Mouse (Mus musculus) embryonic facial prominence, embryonic 15.5 days (tissue): ENCODE results near the gene Nf2. TPM values are rescaled to one million over a fixed set of nuclear protein-coding genes. Genes with fewer than 3 reads are reported as not detected.

Source experiments
- ATAC-seq: fragments of 200-750 bp; cut with Nextera tagmentation; 2 replicates; pipeline ENCODE4 v1.8.0; 2017; ENCODE audit warnings: low read depth, moderate TSS enrichment; ENCODE audit not compliant: insufficient number of reproducible peaks, low FRiP score, low TSS enrichment
- H3K27ac ChIP-seq: fragments of 300-500 bp; sonication (generic); replicated peaks from 2 replicates; pipeline ENCODE4 v1.5.1; 2015; ENCODE audit warnings: mild to moderate bottlenecking, inconsistent platforms
- H3K27me3 ChIP-seq: fragments of 300-500 bp; sonication (generic); 2 replicates; pipeline ENCODE4 v1.6.1; 2015; ENCODE audit warnings: inconsistent platforms
- H3K36me3 ChIP-seq: fragments of 300-500 bp; sonication (generic); 2 replicates; pipeline ENCODE4 v1.6.1; 2015; ENCODE audit warnings: mild to moderate bottlenecking, inconsistent platforms
- H3K4me1 ChIP-seq: fragments of 300-500 bp; sonication (generic); 2 replicates; pipeline ENCODE4 v1.6.1; 2015; ENCODE audit warnings: inconsistent platforms
- H3K4me2 ChIP-seq: fragments of 300-500 bp; sonication (generic); replicated peaks from 2 replicates; pipeline ENCODE4 v1.6.1; 2015; ENCODE audit warnings: mild to moderate bottlenecking, inconsistent platforms
- H3K4me3 ChIP-seq: fragments of 300-500 bp; sonication (generic); replicated peaks from 2 replicates; pipeline ENCODE4 v1.5.1; 2015; ENCODE audit warnings: mild to moderate bottlenecking, inconsistent platforms
- H3K9ac ChIP-seq: fragments of 300-500 bp; sonication (generic); 2 replicates; pipeline ENCODE4 v1.6.1; 2015; ENCODE audit warnings: inconsistent platforms
- H3K9me3 ChIP-seq: fragments of 300-500 bp; sonication (generic); replicated peaks from 2 replicates; pipeline ENCODE4 v1.6.1; 2016; ENCODE audit warnings: inconsistent platforms
- WGBS: fragments of 180-500 bp; shearing (Covaris S2); methylation state at CpG from one replicate; pipeline ENCODE4 v1.1.7; 2015; 5-methylcytosine and 5-hydroxymethylcytosine counted together
- polyA plus RNA-seq: library from polyadenylated mRNA; unstranded; fragments of >200 nt; fragmentation: Nextera tagmentation; extraction: Ambion mirVana; gene quantifications from 2 replicates; pipeline ENCODE4 v1.2.1, GENCODE M21; 2015

Nf2 gene
- polyA plus RNA-seq, result 47.1 and 50.7 TPM in 2 replicates

DNA sequence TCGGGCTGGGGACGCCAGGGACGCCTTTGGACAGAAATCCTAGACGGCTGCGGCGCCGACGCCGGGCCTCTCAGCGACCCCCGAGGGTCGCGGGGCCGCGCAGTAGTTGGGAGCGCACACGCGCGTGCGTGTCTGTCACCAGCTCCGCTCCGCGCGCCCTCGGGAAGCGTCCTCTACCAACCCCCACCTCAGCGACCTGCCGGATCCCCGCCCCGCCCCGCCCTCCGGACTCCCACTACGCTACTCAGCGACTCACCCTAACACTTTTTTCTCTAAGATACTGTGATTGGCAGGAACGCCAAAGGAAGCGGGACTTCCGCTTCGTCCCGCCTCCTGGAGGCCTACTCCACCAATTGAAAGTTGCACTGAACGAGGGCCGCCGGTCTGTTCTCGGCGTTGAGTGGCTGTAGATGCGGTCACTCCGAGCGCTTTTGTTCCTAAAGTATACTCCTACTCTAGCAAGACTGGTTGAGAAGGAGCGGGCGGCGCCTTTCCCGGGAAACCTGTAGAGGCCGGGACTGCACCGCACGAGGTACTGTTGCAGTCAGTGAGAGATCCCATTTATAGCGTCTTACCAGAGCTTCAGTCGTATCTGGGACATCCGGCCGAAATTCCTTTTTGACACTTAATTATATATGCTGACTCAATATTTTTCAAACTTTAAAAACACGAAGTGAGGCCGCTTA lies at the start of gene Nf2:
Nf2 (minus strand) TSS at position 279 of the 686 bp plus-strand sequence.
- Histone ChIP-seq H3K4me1 (peaks cover 11% of the 10 kb centered on the region), H3K36me3 (no peaks in the 10 kb centered on the region), H3K9ac (peak within 1 kb of the TSS; percentile 80), H3K4me3 (peak within 1 kb of the TSS; percentile 87), H3K27ac (peak within 1 kb of the TSS; percentile 84), H3K4me2 (peak within 1 kb of the TSS; percentile 58), H3K27me3 (no peaks in the 10 kb centered on the region), H3K9me3 (no peaks in the 10 kb centered on the region)
- peak; percentile 99 for ATAC-seq
- WGBS, result under 1% methylated on average over 60 of the region's 60 CpGs

DNA sequence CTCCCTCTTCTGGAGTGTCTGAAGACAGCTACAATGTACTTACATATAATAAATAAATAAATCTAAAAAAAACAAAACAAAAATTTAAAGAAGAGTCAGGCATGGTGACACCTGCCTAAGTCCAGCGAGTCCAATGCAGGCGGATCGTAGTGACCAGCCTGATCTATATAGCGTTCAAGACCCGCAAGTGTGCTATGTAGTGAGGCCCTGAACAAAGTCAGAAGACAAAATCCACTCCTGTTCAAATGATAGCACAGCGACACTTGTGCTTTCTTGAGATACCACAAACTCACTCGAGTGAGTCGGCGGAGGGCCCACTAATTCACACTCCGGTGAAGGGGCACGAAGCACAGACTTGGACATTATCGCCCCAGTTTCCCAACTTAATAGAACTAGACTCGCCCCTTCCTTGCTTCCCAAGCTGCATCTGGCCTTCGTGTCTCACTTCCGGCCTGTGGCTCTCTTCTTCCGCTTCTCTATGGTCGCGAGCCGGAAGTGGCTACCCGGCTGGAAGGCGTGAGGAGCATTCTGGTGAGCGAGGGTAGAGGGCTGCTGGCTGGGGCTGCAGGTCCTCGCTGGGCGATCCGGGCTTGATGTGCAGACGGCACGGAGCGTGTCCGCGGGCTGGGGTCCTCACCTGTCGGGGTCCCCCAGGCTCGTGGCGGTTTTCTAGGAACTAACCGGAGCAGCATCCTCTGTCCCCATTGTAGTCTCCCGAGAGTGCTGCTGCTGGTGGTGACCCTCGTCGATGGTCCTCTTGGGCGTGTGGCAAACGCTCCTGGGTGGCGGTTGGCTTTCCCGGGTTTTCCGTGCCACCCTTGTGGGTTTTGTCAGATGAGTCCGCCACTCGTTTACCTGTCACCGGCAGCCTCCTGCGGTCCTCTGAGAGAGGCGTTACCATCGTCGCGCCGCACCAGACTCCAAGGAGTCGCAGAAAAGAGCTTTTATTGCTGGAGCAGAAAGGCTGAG lies 45.8 kb upstream of the Nf2 start, which contains the start of gene Thoc5:
Thoc5 (plus strand) TSS at position 473 of the 969 bp plus-strand sequence.
- peaks cover 32% of the 10 kb centered on the region; the same call in 1 of the 2 replicates for H3K36me3 ChIP-seq
- no peaks in the 10 kb centered on the region for H3K9me3 ChIP-seq
- peak within 1 kb of the TSS; percentile 63 for H3K27ac ChIP-seq
- H3K4me1 ChIP-seq, result peaks cover 9% of the 10 kb centered on the region
- WGBS, result 3% methylated on average over 52 of the region's 52 CpGs
- peak within 1 kb of the TSS; percentile 89 for H3K4me3 ChIP-seq
- H3K9ac ChIP-seq, result peak within 1 kb of the TSS; percentile 66
- peak within 1 kb of the TSS; percentile 92 for H3K4me2 ChIP-seq
- no peaks in the 10 kb centered on the region for H3K27me3 ChIP-seq
- peak; percentile 89 for ATAC-seq

DNA sequence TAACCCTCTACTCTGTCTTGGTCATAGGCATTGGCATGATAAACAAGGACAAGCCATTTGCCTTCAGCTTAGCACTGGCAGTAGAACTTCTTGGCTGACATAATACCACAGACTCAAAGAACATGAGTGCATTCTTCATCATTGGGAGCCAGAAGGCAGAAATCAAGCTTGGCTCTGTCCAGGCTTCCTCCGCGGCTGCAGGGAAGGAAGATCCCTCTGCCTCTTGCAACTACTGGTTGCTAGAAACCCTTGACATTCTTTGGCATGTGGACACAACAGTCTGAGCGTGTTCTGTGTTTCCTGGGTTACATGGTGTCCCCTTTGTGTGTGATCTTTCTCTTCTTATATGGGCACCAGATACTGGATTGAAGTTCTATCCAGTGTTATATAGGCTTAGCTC lies 37.7 kb upstream of the Nf2 start:
- H3K9ac ChIP-seq, result no peak overlapping the region
- H3K27me3 ChIP-seq, result no peaks in the 10 kb centered on the region
- no peak overlapping the region for H3K4me3 ChIP-seq
- no peaks in the 10 kb centered on the region for H3K9me3 ChIP-seq
- H3K27ac ChIP-seq, result no peak overlapping the region
- H3K4me2 ChIP-seq, result no peak overlapping the region
- ATAC-seq, result no peak
- WGBS, result 90% methylated on average over 3 of the region's 3 CpGs
- peaks cover 47% of the 10 kb centered on the region for H3K36me3 ChIP-seq
- H3K4me1 ChIP-seq, result no peaks in the 10 kb centered on the region

DNA sequence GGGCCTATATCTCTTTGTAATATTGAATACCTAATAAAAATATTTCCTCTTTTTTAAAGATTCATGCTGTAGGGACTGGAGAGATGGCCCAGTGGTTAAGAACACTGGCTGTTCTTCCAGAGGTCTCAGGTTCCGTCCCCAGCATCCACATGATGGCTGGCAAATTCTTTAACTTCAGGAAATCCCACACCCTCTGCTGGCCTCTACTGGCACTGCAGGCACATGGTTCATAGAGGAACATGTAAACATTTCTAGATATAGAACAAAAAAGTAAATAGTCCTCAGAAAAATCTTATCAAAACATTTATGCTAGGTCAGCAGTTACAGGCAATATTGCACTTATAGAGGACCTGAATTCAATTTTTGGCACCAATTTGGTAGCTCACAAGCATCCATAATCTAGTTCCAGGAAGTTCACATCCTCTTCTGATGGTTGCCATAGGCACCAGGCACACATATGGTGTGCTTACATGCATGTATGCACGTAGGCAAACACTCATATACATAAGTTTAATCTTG lies 36.1 kb upstream of the Nf2 start:
- no peak overlapping the region for H3K4me3 ChIP-seq
- H3K27ac ChIP-seq, result no peak overlapping the region
- 55% methylated on average over 2 of the region's 2 CpGs for WGBS
- no peak overlapping the region for H3K4me2 ChIP-seq
- H3K36me3 ChIP-seq, result peaks cover 41% of the 10 kb centered on the region
- H3K4me1 ChIP-seq, result no peaks in the 10 kb centered on the region
- H3K27me3 ChIP-seq, result no peaks in the 10 kb centered on the region
- H3K9ac ChIP-seq, result no peak overlapping the region
- no peak for ATAC-seq
- no peaks in the 10 kb centered on the region for H3K9me3 ChIP-seq

DNA sequence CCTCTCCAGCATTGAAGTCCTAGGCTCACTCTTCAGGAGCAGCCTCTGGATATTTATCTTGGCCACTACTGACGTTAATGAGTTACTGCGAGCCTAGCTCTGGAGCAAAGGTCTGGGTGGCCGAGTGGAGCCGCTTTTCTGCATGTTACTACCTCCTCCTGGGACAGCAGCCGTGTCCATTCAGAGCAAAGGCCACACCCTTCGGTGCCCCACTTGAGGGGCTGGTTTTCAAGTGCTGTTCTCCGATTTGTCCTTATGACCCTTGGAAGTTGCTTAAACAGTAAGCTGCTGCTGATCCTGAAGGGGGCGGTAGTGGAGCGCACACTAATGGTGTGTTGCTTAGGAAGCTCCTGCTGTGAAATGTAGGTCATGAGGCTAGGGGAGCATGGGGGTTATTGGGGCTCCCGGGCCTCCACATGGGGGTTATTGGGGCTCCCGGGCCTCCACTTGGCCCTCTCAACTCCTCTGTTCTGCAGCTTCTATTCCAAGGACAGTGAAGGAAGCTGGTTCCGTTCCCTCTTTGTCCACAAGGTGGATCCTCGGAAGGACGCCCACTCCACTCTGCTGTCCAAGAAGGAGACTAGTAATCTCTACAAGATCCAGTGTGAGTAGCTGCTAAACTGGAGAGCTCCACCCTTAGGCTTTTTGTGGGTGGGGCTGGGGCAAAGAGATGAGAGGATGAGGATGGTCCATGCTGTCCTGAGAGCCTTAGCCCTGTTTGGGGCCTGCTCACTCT lies 33.7 kb upstream of the Nf2 start:
- H3K4me1 ChIP-seq, result no peaks in the 10 kb centered on the region
- WGBS, result 55% methylated on average over 14 of the region's 14 CpGs
- H3K27ac ChIP-seq, result no peak overlapping the region
- no peak overlapping the region for H3K4me2 ChIP-seq
- H3K9ac ChIP-seq, result no peak overlapping the region
- H3K9me3 ChIP-seq, result no peaks in the 10 kb centered on the region
- H3K36me3 ChIP-seq, result peaks cover 19% of the 10 kb centered on the region
- no peaks in the 10 kb centered on the region for H3K27me3 ChIP-seq
- no peak for ATAC-seq
- H3K4me3 ChIP-seq, result no peak overlapping the region

DNA sequence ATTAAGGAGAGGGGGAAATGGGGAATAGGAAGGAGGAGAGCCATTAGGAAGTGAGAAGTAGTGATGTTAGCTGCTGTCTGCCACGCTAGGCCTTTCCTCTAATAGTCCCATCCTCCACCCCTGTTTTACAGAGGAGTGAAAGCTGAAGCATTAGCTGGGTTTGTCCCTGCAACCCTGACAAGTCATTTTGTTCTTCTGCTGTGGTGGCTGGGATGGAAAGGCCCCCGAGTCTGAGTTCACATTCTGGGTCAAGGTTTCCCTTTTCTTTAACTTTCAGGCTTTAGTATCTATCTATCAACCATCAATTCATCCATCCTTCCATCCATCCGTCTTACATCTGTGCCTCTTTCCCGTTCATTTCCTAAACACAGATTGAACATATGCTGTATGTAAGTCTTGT lies 31.8 kb upstream of the Nf2 start:
- Histone ChIP-seq H3K9ac (no peak overlapping the region), H3K4me3 (no peak overlapping the region), H3K36me3 (peaks cover 23% of the 10 kb centered on the region), H3K27me3 (no peaks in the 10 kb centered on the region), H3K4me1 (no peaks in the 10 kb centered on the region), H3K27ac (no peak overlapping the region), H3K9me3 (no peaks in the 10 kb centered on the region), H3K4me2 (no peak overlapping the region)
- WGBS, result 78% methylated on average over 4 of the region's 4 CpGs
- no peak for ATAC-seq

DNA sequence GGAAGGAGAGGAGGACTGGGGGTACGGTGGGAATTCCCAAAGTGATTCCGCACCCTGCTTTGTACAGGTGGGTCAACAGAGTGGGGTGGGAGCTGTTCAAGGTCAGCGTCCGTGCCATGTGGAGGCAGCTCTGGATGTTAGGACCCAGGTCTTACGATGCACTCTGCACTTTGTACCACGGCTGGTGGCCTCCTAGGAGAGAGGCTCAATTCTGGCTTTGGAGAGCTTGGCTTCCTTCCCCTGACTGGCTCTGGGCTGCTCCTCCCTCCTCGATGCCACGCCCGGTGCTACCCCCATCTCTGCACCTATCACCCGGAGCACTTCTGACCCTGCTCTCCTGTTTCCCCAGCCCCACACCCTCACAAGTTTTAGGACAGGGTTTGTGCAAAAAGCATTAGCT lies 25.2 kb upstream of the Nf2 start:
- 4% methylated on average over 10 of the region's 10 CpGs for WGBS
- H3K36me3 ChIP-seq, result peaks cover 5% of the 10 kb centered on the region; the same call in 1 of the 2 replicates
- no peak for ATAC-seq
- peaks cover 16% of the 10 kb centered on the region for H3K4me1 ChIP-seq
- H3K9ac ChIP-seq, result peak overlapping the region; percentile 53
- no peaks in the 10 kb centered on the region for H3K27me3 ChIP-seq
- H3K4me2 ChIP-seq, result peak overlapping the region; percentile 85
- H3K9me3 ChIP-seq, result no peaks in the 10 kb centered on the region
- H3K4me3 ChIP-seq, result peak overlapping the region; percentile 78
- H3K27ac ChIP-seq, result no peak overlapping the region

DNA sequence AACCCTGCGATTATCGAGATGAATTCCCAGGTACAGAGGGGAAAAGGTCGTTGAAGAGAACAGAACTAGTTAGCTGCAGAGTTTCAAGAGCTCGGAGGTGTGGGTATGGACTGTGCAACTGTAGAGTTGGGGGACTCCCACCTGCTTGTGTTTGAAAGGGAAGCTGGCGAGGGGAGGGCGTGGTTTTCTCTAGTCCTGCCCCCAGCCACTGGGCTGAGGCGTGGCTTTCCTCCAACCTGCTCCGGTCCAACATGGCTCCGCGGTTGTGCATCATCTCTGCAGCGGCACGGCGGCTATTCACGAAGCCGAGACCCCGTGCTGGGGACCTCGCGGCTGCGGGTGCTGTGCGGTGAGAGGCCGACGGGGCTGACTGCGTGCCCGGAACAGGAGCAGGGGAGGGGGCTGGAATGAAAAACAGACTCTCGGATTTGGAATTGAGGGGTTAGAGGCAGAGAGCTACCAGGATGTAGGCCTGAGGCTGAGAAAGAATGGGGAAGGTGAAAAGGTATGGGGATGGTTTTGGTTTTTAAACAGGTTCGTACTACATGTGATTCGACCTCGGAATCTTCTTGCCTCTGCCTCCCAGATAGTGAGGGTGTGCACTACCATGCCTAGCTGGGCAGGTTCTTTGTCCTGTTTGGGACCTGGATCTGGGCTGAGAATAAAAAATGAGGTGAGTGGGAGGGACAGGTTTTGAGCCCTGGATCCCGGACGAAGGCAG lies 24.6 kb upstream of the Nf2 start, which contains the start of gene Nipsnap1:
Nipsnap1 (plus strand) TSS at position 197 of the 721 bp plus-strand sequence.
- H3K4me1 ChIP-seq, result peaks cover 16% of the 10 kb centered on the region
- H3K27me3 ChIP-seq, result no peaks in the 10 kb centered on the region
- H3K4me3 ChIP-seq, result peak within 1 kb of the TSS; percentile 78
- peak within 1 kb of the TSS; percentile 53 for H3K9ac ChIP-seq
- WGBS, result 1% methylated on average over 30 of the region's 30 CpGs
- H3K4me2 ChIP-seq, result peak within 1 kb of the TSS; percentile 85
- no peaks in the 10 kb centered on the region for H3K9me3 ChIP-seq
- no peak within 1 kb of the TSS for H3K27ac ChIP-seq
- H3K36me3 ChIP-seq, result peaks cover 5% of the 10 kb centered on the region; the same call in 1 of the 2 replicates
- ATAC-seq, result peak; percentile 88

DNA sequence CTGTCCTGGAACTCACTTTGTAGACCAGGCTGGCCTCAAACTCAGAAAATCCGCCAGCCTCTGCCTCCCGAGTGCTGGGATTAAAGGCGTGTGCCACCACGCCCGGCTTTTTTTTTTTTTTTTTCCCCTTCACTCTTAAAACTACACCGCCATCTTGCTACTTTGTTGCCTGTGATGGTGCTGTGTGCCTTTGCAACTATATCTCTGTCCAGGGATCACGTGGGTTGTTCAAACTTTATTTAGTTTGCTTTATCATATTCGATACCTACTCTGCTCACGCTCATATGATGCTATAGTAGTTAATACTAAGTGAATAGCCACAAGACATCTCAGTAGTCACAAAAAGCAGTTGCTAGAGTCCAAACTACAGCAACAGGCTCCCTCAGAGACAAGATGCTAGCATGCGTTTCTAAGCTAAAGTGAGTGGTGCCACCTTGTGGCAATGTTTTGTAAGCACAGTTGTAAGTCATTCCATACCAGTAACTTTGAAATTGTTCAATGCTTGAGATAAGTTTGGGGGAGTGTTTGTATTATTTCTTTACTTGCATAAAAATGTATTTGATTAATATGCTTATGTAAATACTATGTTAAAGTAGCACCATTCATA lies 16.4 kb upstream of the Nf2 start:
- Histone ChIP-seq H3K4me2 (no peak overlapping the region), H3K36me3 (no peaks in the 10 kb centered on the region), H3K9ac (no peak overlapping the region), H3K4me1 (peaks cover 11% of the 10 kb centered on the region), H3K27ac (no peak overlapping the region), H3K9me3 (no peaks in the 10 kb centered on the region), H3K27me3 (no peaks in the 10 kb centered on the region), H3K4me3 (no peak overlapping the region)
- 35% methylated on average over 9 of the region's 10 CpGs for WGBS
- ATAC-seq, result no peak

DNA sequence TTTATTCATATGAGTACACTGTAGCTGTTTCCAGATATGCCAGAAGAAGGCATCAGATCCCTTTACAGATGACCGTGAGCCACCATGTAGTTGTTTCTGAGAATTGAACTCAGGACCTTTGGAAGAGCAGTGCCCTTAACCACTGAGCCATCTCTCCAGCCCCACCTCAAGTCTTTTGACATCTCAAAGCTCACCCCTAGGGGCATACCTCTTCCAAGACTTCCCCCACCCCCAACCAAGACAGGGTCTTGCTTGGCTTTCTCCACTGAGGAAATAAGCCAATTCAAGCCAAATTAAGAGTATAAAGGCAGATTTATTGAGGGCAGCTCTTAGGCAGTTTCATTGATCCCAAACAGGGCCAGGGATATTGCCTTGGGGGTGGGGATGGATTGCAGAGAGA lies 13.4 kb upstream of the Nf2 start:
- Histone ChIP-seq H3K27me3 (no peaks in the 10 kb centered on the region), H3K4me3 (no peak overlapping the region), H3K36me3 (no peaks in the 10 kb centered on the region), H3K4me2 (no peak overlapping the region), H3K9ac (no peak overlapping the region), H3K27ac (no peak overlapping the region), H3K4me1 (peaks cover 11% of the 10 kb centered on the region), H3K9me3 (no peaks in the 10 kb centered on the region)
- WGBS, result 84% methylated on average over 1 of the region's 1 CpGs
- ATAC-seq, result no peak
